Mouse (Mus musculus): Measurements from ENCODE around the gene Car2. TPM values are rescaled to one million over a fixed set of nuclear protein-coding genes. Genes with fewer than 3 reads are reported as not detected.

Gene Car2
- polyA plus RNA-seq, 1 experiment, result 439 TPM

- no peak overlapping the region for H3K4me3 ChIP-seq (ENCODE audit: control insufficient read depth, low read depth, low read length)
- no peaks in the 10 kb centered on the region for H3K36me3 ChIP-seq (ENCODE audit: control insufficient read depth, insufficient read depth, low read length)
- peaks cover 10% of the 10 kb centered on the region for H3K4me1 ChIP-seq (ENCODE audit: control insufficient read depth, insufficient read depth, low read length)
- TF ChIP-seq CTCF (IDR thresholded peaks at IDR 0.05; ENCODE audit: control insufficient read depth, insufficient read depth, insufficient replicate concordance, low read depth, low read length) (no peak), POLR2A (IDR thresholded peaks at IDR 0.05; ENCODE audit: control insufficient read depth, low read depth, low read length) (no peak)
- peaks cover 2% of the 10 kb centered on the region for H3K27me3 ChIP-seq (ENCODE audit: control insufficient read depth, insufficient read depth, low read length)
- no peak overlapping the region for H3K27ac ChIP-seq (ENCODE audit: control insufficient read depth, insufficient read depth, low read depth, low read length)
These were observed 2.5 kb downstream of the Car2 start for GRCm38 (mm10) chr3:14888549-14888948.

- Histone ChIP-seq H3K27me3 (ENCODE audit: control insufficient read depth, insufficient read depth, low read length) (peaks cover 2% of the 10 kb centered on the region), H3K36me3 (ENCODE audit: control insufficient read depth, insufficient read depth, low read length) (no peaks in the 10 kb centered on the region), H3K4me1 (ENCODE audit: control insufficient read depth, insufficient read depth, low read length) (peaks cover 10% of the 10 kb centered on the region), H3K4me3 (ENCODE audit: control insufficient read depth, low read depth, low read length) (no peak overlapping the region), H3K27ac (ENCODE audit: control insufficient read depth, insufficient read depth, low read depth, low read length) (no peak overlapping the region)
- TF ChIP-seq CTCF (IDR thresholded peaks at IDR 0.05; ENCODE audit: control insufficient read depth, insufficient read depth, insufficient replicate concordance, low read depth, low read length), result no peak
- TF ChIP-seq POLR2A (IDR thresholded peaks at IDR 0.05; ENCODE audit: control insufficient read depth, low read depth, low read length), result no peak
These were observed 3.0 kb downstream of the Car2 start for GRCm38 (mm10) chr3:14889085-14889484.

GRCm38 (mm10) chr3:14889716-14890409, 3.8 kb downstream of the Car2 start:
- no peak overlapping the region for H3K27ac ChIP-seq (ENCODE audit: control insufficient read depth, insufficient read depth, low read depth, low read length)
- TF ChIP-seq CTCF (IDR thresholded peaks at IDR 0.05; ENCODE audit: control insufficient read depth, insufficient read depth, insufficient replicate concordance, low read depth, low read length), result no peak
- TF ChIP-seq POLR2A (IDR thresholded peaks at IDR 0.05; ENCODE audit: control insufficient read depth, low read depth, low read length), result no peak
- no peaks in the 10 kb centered on the region for H3K36me3 ChIP-seq (ENCODE audit: control insufficient read depth, insufficient read depth, low read length)
- peaks cover 10% of the 10 kb centered on the region for H3K4me1 ChIP-seq (ENCODE audit: control insufficient read depth, insufficient read depth, low read length)
- H3K4me3 ChIP-seq (ENCODE audit: control insufficient read depth, low read depth, low read length), result no peak overlapping the region
- peaks cover 2% of the 10 kb centered on the region for H3K27me3 ChIP-seq (ENCODE audit: control insufficient read depth, insufficient read depth, low read length)

- TF ChIP-seq POLR2A (IDR thresholded peaks at IDR 0.05; ENCODE audit: control insufficient read depth, low read depth, low read length) (no peak), CTCF (IDR thresholded peaks at IDR 0.05; ENCODE audit: control insufficient read depth, insufficient read depth, insufficient replicate concordance, low read depth, low read length) (no peak)
- Histone ChIP-seq H3K4me1 (ENCODE audit: control insufficient read depth, insufficient read depth, low read length) (no peaks in the 10 kb centered on the region), H3K27ac (ENCODE audit: control insufficient read depth, insufficient read depth, low read depth, low read length) (no peak overlapping the region), H3K27me3 (ENCODE audit: control insufficient read depth, insufficient read depth, low read length) (no peaks in the 10 kb centered on the region), H3K36me3 (ENCODE audit: control insufficient read depth, insufficient read depth, low read length) (no peaks in the 10 kb centered on the region), H3K4me3 (ENCODE audit: control insufficient read depth, low read depth, low read length) (no peak overlapping the region)
These were observed 6.9 kb downstream of the Car2 start for GRCm38 (mm10) chr3:14892991-14893390.

GRCm38 (mm10) chr3:14893700-14894099, 7.6 kb downstream of the Car2 start:
- Histone ChIP-seq H3K4me3 (ENCODE audit: control insufficient read depth, low read depth, low read length) (no peak overlapping the region), H3K4me1 (ENCODE audit: control insufficient read depth, insufficient read depth, low read length) (no peaks in the 10 kb centered on the region), H3K27ac (ENCODE audit: control insufficient read depth, insufficient read depth, low read depth, low read length) (no peak overlapping the region), H3K36me3 (ENCODE audit: control insufficient read depth, insufficient read depth, low read length) (no peaks in the 10 kb centered on the region), H3K27me3 (ENCODE audit: control insufficient read depth, insufficient read depth, low read length) (no peaks in the 10 kb centered on the region)
- TF ChIP-seq CTCF (IDR thresholded peaks at IDR 0.05; ENCODE audit: control insufficient read depth, insufficient read depth, insufficient replicate concordance, low read depth, low read length) (no peak), POLR2A (IDR thresholded peaks at IDR 0.05; ENCODE audit: control insufficient read depth, low read depth, low read length) (no peak)

- Histone ChIP-seq H3K27me3 (ENCODE audit: control insufficient read depth, insufficient read depth, low read length) (no peaks in the 10 kb centered on the region), H3K27ac (ENCODE audit: control insufficient read depth, insufficient read depth, low read depth, low read length) (no peak overlapping the region), H3K4me3 (ENCODE audit: control insufficient read depth, low read depth, low read length) (no peak overlapping the region), H3K4me1 (ENCODE audit: control insufficient read depth, insufficient read depth, low read length) (no peaks in the 10 kb centered on the region), H3K36me3 (ENCODE audit: control insufficient read depth, insufficient read depth, low read length) (no peaks in the 10 kb centered on the region)
- no peak for TF ChIP-seq CTCF (IDR thresholded peaks at IDR 0.05; ENCODE audit: control insufficient read depth, insufficient read depth, insufficient replicate concordance, low read depth, low read length)
- TF ChIP-seq POLR2A (IDR thresholded peaks at IDR 0.05; ENCODE audit: control insufficient read depth, low read depth, low read length), result no peak
These were observed 9.3 kb downstream of the Car2 start for GRCm38 (mm10) chr3:14895333-14895732.

- no peaks in the 10 kb centered on the region for H3K4me1 ChIP-seq (ENCODE audit: control insufficient read depth, insufficient read depth, low read length)
- TF ChIP-seq CTCF (IDR thresholded peaks at IDR 0.05; ENCODE audit: control insufficient read depth, insufficient read depth, insufficient replicate concordance, low read depth, low read length) (no peak), POLR2A (IDR thresholded peaks at IDR 0.05; ENCODE audit: control insufficient read depth, low read depth, low read length) (no peak)
- no peaks in the 10 kb centered on the region for H3K27me3 ChIP-seq (ENCODE audit: control insufficient read depth, insufficient read depth, low read length)
- H3K36me3 ChIP-seq (ENCODE audit: control insufficient read depth, insufficient read depth, low read length), result no peaks in the 10 kb centered on the region
- H3K4me3 ChIP-seq (ENCODE audit: control insufficient read depth, low read depth, low read length), result no peak overlapping the region
- no peak overlapping the region for H3K27ac ChIP-seq (ENCODE audit: control insufficient read depth, insufficient read depth, low read depth, low read length)
These were observed 11.7 kb downstream of the Car2 start for GRCm38 (mm10) chr3:14897770-14898169.
